Mouse (Mus musculus) thymus, adult 2 months (tissue): Measurements from ENCODE around the gene Pak2. TPM values are rescaled to one million over a fixed set of nuclear protein-coding genes. Genes with fewer than 3 reads are reported as not detected.

Experiments
- DNase-seq: peaks from one replicate; pipeline ENCODE4 v3.0.0; 2021
- H3K27ac ChIP-seq: fragments of 200-500 bp; 2 replicates; pipeline ENCODE4 v1.5.1; 2012; ENCODE audit warnings: low read length, control low read depth; ENCODE audit not compliant: control insufficient read depth, insufficient read depth
- H3K27me3 ChIP-seq: fragments of 200-500 bp; 2 replicates; pipeline ENCODE4 v1.6.1; 2012; ENCODE audit warnings: mild to moderate bottlenecking, low read length, moderate library complexity, mixed read lengths; ENCODE audit not compliant: control insufficient read depth, insufficient read depth
- H3K36me3 ChIP-seq: fragments of 200-500 bp; 2 replicates; pipeline ENCODE4 v1.6.1; 2012; ENCODE audit warnings: mild to moderate bottlenecking, low read length, moderate library complexity; ENCODE audit not compliant: control insufficient read depth, insufficient read depth
- H3K4me1 ChIP-seq: fragments of 200-500 bp; replicated peaks from 2 replicates; pipeline ENCODE4 v1.6.1; 2012; ENCODE audit warnings: low read length; ENCODE audit not compliant: control insufficient read depth, insufficient read depth
- H3K4me3 ChIP-seq: fragments of 200-500 bp; 2 replicates; pipeline ENCODE4 v1.5.1; 2012; ENCODE audit warnings: mild to moderate bottlenecking, low read length, control low read depth, moderate library complexity; ENCODE audit not compliant: control insufficient read depth, insufficient read depth
- CTCF ChIP-seq: fragments of 200-500 bp; IDR thresholded peaks from 2 replicates; pipeline ENCODE4 v1.5.1; 2012; ENCODE audit warnings: mild to moderate bottlenecking, control low read depth, low read length, moderate library complexity, borderline replicate concordance; ENCODE audit not compliant: control insufficient read depth, poor library complexity, insufficient read depth; ENCODE audit errors: extremely low read depth
- POLR2A ChIP-seq: fragments of 200-500 bp; IDR thresholded peaks from 2 replicates; pipeline ENCODE4 v1.6.1; 2012; ENCODE audit warnings: mild to moderate bottlenecking, low read length, control low read depth, moderate library complexity; ENCODE audit not compliant: control insufficient read depth, poor library complexity, insufficient read depth; ENCODE audit errors: extremely low read depth
- WGBS: fragments of 180-500 bp; shearing (Covaris S2); methylation state at CpG from one replicate; pipeline ENCODE4 v1.1.7; 2018; 5-methylcytosine and 5-hydroxymethylcytosine counted together
- polyA plus RNA-seq: library from polyadenylated mRNA; depleted of rRNA; stranded (reverse); fragments of >200 nt; gene quantifications from 2 replicates; pipeline ENCODE4 v1.2.3, GENCODE M21; 2012; rRNA removed

Pak2 gene
- polyA plus RNA-seq = 35.3 and 40.8 TPM in 2 replicates

DNA sequence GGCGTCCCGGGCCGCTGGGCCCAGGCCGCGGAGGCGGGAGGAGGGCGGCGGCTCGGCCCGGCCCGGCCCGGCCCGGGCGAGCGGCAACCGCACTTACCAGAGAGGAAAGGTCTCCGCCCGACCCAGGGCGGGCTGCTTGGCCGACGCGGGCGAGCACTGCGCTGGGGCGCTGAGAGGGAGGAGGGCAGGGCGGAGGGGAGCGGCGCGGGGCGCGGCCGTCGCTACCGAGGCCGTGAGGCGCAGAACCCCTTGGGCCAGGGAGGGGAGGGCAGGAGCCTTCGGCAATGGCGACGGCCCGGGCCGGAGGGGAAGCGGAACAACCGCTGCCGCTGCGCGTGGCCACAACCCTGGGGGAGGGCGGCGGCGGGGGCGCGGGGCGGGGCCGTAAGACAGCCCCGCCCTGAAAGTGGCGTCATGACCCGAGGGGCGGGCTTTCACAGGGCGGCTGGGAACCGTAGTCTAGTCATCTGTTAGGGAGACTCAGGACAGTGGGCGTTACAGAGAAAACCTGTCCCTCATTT is at the start of gene Pak2:
Gene Pak2 (minus strand): TSS at position 352 of the 521 bp plus-strand sequence.
- H3K4me3 ChIP-seq = peak within 1 kb of the TSS; percentile 95
- H3K27ac ChIP-seq = peak within 1 kb of the TSS; percentile 51
- 0 out of 2 replicates have a peak, but pooled peaks cover 4% of the 10 kb centered on the region for H3K36me3 ChIP-seq
- under 1% methylated on average over 59 of the region's 60 CpGs for WGBS
- TF ChIP-seq CTCF (no peak), POLR2A (peak; percentile 76)
- peak; percentile 78 for DNase-seq
- H3K4me1 ChIP-seq = peaks cover 4% of the 10 kb centered on the region
- H3K27me3 ChIP-seq = no peaks in the 10 kb centered on the region

DNA sequence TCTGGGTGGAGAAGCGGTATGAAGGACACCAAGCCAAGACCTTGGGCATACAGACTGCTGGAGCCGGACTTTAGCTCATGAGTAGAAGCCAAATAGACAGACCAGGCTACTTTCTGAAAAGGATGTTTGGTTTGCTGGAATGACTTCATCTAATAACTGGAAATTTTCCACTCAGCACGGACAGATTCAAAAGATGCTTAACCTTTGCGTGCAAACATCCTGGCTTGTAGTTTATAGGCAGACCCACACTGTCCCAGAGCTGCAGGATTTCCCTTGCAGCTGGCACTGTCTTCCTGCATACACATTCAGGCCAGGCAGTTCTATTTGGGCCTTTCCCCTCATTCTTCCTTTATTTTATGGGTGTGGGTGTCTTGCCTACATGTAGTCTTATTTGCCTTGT is 47.9 kb upstream of the Pak2 start:
- Histone ChIP-seq H3K4me1 (peaks cover 21% of the 10 kb centered on the region), H3K27me3 (no peaks in the 10 kb centered on the region), H3K27ac (no peak overlapping the region), H3K4me3 (no peak overlapping the region), H3K36me3 (no peaks in the 10 kb centered on the region)
- DNase-seq = no peak
- WGBS = 66% methylated on average over 4 of the region's 4 CpGs
- no peak for TF ChIP-seq CTCF
- TF ChIP-seq POLR2A = no peak

DNA sequence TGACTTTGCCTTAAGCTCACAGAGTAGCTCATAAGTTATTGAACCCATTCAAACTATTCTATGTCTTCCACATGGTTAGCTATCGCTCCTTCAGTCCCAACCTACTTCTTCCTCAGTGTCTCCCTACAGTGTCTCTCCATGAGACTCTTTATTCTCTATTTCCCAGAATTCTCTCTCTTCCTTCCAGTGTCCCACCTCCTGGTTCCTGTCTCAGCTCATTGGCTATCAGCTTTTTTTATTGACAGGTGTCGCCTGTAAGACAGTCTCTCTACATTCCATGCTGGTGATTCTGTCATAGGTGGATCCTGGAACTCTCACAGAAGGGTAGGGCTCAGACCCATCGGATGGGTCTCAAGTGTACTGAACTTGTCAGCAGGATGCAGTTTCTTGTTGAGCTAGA is 46.2 kb upstream of the Pak2 start:
- 96% methylated on average over 3 of the region's 3 CpGs for WGBS
- peaks cover 16% of the 10 kb centered on the region for H3K4me1 ChIP-seq

DNA sequence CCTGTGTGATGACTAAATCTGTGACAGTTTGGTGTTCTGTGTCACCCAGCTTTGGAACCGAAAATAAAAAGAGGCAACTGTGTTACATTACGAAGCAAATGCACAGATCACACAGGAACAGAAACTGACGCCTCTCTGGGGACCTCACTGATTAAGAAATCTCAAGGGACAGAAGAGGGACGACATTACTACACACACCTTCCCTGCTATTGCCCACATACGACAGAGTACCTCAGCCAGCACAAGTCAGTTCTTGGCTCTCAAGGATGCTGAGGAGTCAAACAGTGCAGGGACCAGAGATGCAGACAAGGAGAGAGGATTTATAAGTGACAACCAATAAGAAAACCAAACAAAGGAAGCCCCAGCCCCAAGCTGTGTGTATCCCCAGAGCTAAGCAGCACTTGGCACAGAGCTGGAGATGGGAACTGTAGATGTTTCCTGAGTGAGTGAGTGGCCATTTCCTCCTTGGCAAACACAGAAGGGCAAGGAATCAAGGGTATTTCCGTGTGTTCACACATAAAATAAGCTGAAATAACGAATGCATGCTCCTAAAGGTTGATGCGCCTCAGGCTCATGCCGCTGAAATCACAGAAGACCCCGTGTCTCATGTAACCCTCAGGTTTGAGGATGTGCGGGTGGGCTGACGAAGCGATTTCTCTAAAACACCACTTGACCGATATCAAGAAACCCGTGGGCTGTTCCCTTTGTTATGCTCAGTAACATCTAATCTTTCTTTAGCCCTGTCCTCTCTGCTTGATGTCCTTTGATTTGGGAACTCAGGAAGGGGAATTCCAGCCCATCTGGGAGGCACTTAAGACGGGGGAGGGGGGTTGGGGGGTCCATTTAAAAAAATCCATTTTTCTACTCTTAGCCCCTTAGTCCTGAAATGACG is 45.5 kb upstream of the Pak2 start:
- Histone ChIP-seq H3K4me1 (peaks cover 13% of the 10 kb centered on the region), H3K4me3 (no peak overlapping the region), H3K27ac (no peak overlapping the region), H3K27me3 (no peaks in the 10 kb centered on the region), H3K36me3 (no peaks in the 10 kb centered on the region)
- DNase-seq = no peak
- TF ChIP-seq CTCF (no peak), POLR2A (no peak)
- WGBS = 73% methylated on average over 17 of the region's 17 CpGs

More for the DNA sequence above, 46.2 kb upstream of the Pak2 start:
- Histone ChIP-seq H3K27ac (no peak overlapping the region), H3K36me3 (no peaks in the 10 kb centered on the region), H3K27me3 (no peaks in the 10 kb centered on the region), H3K4me3 (no peak overlapping the region)
- TF ChIP-seq CTCF (no peak), POLR2A (no peak)
- no peak for DNase-seq

- H3K27ac ChIP-seq = no peak overlapping the region
- 96% methylated on average over 7 of the region's 7 CpGs for WGBS
- TF ChIP-seq POLR2A = no peak
- TF ChIP-seq CTCF = no peak
Measured at GRCm38 (mm10) chr16:32124020-32124419, 44.9 kb upstream of the Pak2 start.

GRCm38 (mm10) chr16:32120454-32120853 is 41.3 kb upstream of the Pak2 start:
- Histone ChIP-seq H3K4me1 (peaks cover 6% of the 10 kb centered on the region; the same call in 1 of the 2 replicates), H3K4me3 (no peak overlapping the region), H3K27me3 (no peaks in the 10 kb centered on the region), H3K27ac (no peak overlapping the region), H3K36me3 (no peaks in the 10 kb centered on the region)
- DNase-seq = no peak
- over 99% methylated on average over 3 of the region's 3 CpGs for WGBS
- TF ChIP-seq CTCF (no peak), POLR2A (no peak)

More at GRCm38 (mm10) chr16:32124020-32124419, 44.9 kb upstream of the Pak2 start:
- Histone ChIP-seq H3K36me3 (no peaks in the 10 kb centered on the region), H3K4me3 (no peak overlapping the region), H3K4me1 (peaks cover 7% of the 10 kb centered on the region), H3K27me3 (no peaks in the 10 kb centered on the region)
- DNase-seq = no peak
